Mouse (Mus musculus) 3134 (cell line): ENCODE results near the gene Txnrd2.
A peak's percentile ranks its signal among the peaks of the same experiment; 100 is the strongest.

Experiments used
- DNase-seq: peaks from one replicate; pipeline ENCODE4 v3.0.0-alpha.2; 2011; ENCODE audit warnings: low spot score; ENCODE audit not compliant: insufficient read length; ENCODE audit errors: extremely low read depth

The Txnrd2 gene

DNA sequence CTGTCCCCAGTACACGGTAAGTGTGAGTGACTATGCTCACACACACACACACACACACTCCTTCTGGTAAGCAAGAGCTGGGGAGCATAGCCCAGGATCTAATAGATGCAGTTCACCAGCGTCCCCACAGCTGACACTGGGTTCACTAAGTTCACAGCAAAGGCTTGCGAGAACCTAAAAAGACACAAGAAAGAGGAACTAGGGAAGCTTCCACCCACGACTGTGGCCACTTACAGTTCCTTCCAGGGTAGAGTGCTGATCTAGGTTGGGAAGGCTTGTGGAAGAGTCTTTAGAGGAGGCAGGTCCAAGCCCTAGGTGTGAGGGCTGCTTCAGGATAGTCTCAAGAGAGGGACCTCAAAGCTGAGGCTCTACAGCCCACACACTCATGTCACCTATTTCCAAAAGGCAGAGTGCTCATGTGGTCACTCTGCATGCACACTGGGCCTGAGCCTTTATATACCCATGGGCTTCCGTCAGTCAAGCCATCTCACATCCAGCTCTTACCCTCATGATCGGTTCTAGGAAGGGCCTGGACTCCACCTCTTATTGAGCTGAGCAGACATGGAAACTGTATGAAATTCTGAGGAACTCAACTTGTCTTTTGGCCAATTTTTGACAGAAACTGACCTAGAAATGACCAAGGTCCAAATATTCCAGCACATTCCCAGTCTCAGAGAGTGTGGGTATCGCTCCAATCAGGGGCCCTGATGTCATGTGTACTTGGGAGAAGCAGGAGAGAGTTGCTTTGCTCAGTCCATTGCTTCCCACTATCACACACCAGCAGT, 13.0 kb upstream of the Txnrd2 start:
- DNase-seq = no peak

GRCm38 (mm10) chr16:18416094-18416761, 10.0 kb upstream of the Txnrd2 start:
- peak; percentile 72 for DNase-seq

DNA sequence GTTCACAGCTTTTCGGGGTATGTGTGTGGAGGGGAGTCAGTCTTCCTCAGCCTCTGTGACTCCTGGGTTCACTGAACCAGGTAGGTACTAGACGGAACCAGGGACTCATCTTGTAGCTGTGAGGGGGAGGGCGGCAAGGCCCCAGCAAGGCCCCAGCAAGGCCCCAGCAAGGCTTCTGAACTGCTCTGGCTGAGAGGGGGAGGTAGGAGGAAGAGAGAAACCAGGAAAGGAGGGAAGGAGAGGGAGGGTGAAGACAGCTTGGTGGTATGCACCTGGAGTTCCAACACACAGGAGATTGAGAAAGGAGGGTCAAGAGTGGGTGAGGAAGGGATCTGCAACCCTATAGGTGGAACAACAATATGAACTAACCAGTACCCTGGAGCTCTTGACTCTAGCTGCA, 9.3 kb upstream of the Txnrd2 start:
- DNase-seq = no peak

GRCm38 (mm10) chr16:18417491-18417890, 8.7 kb upstream of the Txnrd2 start:
- no peak for DNase-seq

GRCm38 (mm10) chr16:18418756-18419602, 7.2 kb upstream of the Txnrd2 start:
- DNase-seq = no peak

- no peak for DNase-seq
These were observed 6.6 kb upstream of the Txnrd2 start for GRCm38 (mm10) chr16:18419603-18420026.

DNA sequence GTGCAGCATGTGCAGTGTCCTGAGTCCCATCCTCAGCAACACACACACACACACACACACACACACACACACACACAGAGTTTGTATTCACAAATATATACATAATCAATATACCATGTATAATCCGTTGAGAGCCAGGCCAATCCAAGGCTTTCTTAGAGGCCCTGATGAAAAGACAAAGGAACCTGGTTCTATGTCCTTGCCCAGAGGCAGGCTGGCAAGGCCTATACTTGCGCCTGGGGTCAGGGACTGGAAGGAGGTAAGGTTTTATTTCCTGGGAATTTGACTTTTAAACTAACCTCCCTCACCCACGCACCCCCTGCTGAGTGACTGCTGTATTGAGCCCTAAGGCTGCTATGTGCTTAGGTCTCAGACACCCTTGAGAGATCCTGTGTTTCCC, 5.6 kb upstream of the Txnrd2 start:
- DNase-seq = no peak

DNA sequence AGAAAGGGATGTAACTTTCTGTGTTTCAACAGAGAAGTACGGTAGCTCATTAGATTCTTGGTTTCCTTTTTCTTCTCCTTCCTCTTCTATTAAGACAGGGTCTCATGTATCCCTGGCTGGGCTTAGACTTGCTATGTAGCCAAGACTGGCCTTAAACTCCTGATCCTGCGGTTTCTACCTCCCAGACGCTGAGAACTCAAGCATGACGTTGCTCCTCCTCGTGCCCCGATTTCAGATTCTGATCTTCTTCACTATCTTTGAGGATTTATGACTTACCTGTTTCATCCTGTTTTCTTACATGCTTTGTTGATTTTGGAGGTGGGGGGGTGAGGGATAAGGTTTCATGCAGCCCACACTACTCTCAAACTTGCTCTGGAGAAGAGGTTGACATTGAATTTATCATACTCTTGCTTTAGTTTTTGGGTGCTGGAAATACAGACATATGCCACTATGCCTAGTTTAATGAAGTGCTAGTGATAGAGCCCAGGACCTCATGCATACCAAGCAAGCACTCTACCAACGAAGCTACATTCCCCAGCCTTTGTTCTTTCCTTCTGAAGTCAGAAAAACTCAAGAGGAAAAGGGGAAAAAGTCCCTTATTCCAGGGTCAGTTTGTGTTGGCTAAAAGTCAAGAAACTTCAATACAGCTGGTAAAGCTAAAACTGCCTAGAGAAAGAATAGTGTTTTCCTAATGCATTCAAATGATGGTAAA, 2.8 kb upstream of the Txnrd2 start:
- no peak for DNase-seq

- no peak for DNase-seq
These were observed 2.3 kb upstream of the Txnrd2 start for GRCm38 (mm10) chr16:18423915-18424265.

- DNase-seq = no peak
These were observed 1.7 kb upstream of the Txnrd2 start for GRCm38 (mm10) chr16:18424364-18425045.

DNA sequence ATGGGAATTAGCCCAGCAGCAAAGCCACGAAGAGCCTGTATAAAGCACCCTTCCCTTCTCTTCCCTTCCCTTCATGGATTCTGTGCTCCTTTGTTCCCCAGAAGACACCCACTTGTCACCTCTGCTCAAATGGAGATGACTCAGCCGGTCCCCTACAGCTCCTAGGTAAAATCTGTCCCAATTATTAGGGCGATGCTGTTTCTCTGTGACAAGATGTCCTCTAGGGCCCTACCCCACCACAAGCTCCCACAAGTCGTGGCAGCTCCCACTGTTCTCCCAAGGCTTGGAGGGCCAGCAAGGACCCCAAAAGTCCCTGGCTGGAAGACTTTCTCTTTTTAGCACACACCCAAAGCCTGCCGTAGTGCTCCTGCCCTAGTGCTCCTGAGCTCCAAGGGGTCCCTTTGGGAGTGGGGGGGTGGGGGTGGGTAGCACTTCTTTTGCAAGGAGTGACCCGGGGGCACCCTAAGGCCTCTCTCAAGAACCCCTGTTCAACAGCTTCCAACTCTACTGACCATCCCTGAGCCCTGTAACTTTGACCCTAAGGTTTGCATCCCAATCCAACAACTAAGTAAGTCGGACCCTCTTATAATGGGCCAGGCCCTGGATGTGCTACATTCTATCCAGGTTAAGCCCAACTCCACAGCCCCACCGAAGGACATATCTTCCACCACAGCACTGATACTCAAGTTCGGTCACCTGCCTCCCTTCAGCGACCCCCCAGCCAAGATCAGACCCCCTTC, 539 bp upstream of the Txnrd2 start:
- peak; percentile 50 for DNase-seq

- DNase-seq = no peak
These were observed 657 bp downstream of the Txnrd2 start, which contains the start of gene Comt for GRCm38 (mm10) chr16:18426802-18427280. Gene Comt (minus strand): TSS chr16:18426852.

- DNase-seq = no peak
These were observed 1.9 kb downstream of the Txnrd2 start for GRCm38 (mm10) chr16:18428011-18428515.

GRCm38 (mm10) chr16:18428516-18429042, 2.4 kb downstream of the Txnrd2 start:
- no peak for DNase-seq

- no peak for DNase-seq
These were observed 3.5 kb downstream of the Txnrd2 start for GRCm38 (mm10) chr16:18429641-18430040.

DNA sequence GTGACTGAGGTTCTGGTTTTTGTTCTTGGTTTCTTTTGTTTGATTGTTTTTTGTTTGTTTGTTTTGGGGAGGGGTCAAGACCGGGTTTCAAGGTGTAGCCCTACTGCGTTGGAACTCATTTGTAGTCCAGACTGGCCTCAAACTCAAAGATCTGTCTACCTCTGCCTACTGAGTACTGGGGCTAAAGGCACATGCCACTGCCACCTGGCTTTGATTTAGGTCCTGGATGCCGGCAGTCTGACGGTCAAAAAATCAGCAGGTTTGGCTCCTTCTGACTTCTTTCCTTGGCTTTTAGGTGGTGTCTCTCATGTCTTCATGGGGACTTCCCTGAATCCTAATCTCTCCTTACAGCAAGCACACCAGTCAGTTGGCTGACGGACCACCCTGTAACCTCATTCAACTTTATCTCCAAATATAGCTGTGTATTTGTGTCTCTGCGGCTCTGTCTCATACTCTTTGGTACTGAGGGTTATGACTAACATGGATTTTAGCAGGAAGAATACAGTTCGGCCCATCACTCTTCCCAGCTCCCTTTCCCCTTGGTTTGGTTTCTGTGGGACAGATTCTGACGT, 4.5 kb downstream of the Txnrd2 start:
- DNase-seq = no peak

DNA sequence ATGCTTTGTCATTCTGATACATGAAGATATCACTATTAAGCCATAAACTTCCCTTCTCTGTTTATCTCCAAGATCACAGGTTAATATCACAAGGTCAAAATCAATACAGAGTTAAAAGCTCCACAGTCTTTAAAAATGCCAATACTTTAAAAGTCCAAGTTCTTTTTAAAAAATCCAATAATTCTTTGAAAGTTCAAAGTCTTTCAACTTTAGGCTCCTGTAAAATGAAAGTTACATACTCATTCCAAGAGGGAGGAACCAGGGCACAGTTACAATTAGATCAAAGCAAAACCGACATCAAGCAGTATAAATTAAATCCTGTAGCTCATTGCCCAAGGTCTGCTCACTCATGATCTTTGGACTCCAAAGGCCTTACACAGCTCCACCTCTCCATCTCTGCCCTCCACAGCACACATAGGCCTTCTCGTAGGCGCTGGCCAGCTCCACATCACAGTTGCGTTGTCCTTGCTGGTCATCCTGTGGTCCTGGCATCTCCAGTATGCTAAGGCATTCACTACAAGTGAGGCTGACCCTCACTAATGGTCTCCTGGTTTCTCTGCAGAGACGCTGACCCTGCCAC, 7.2 kb downstream of the Txnrd2 start:
- DNase-seq = no peak

DNA sequence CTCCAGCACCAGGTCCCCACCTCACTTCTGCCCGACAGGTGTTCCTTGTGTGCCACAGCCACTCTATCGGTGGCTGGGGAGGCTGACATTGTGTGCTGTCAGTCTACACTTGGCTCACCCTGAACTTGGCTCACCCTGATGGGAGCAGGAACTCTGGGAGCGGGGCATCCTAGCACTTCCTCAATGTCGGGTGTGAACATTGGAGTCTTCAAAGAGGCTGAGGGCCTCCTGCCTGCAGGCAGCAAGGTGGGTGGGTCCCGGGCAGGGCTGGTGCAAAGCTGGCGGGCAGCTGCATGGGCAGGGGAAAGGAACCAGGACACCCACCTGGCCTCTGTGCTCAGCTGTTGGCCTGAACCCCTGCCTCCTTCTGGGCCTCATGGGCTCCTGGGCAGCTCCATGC, 9.9 kb downstream of the Txnrd2 start:
- DNase-seq = no peak
